Mouse (Mus musculus) forebrain, embryonic 16.5 days (tissue): ENCODE data around the gene Ankmy1. TPM values are rescaled to one million over a fixed set of nuclear protein-coding genes. Genes with fewer than 3 reads are reported as not detected.

Source experiments
- ATAC-seq: fragments of 200-750 bp; cut with Nextera tagmentation; 2 replicates; pipeline ENCODE4 v1.8.0; 2017; ENCODE audit warnings: mild to moderate bottlenecking, moderate library complexity
- H3K27ac ChIP-seq: fragments of 300-500 bp; sonication (generic); 2 replicates; pipeline ENCODE4 v1.5.1; 2014; ENCODE audit warnings: low read length, control low read depth
- H3K27me3 ChIP-seq: fragments of 300-500 bp; sonication (generic); replicated peaks from 2 replicates; pipeline ENCODE4 v1.6.1; 2014; ENCODE audit warnings: low read length; ENCODE audit not compliant: control insufficient read depth, insufficient read depth
- H3K36me3 ChIP-seq: fragments of 300-500 bp; sonication (generic); 2 replicates; pipeline ENCODE4 v1.6.1; 2014; ENCODE audit not compliant: control insufficient read depth, insufficient read depth
- H3K4me1 ChIP-seq: fragments of 300-500 bp; sonication (generic); replicated peaks from 2 replicates; pipeline ENCODE4 v1.6.1; 2014; ENCODE audit warnings: low read length; ENCODE audit not compliant: control insufficient read depth, insufficient read depth
- H3K4me2 ChIP-seq: fragments of 300-500 bp; sonication (generic); 2 replicates; pipeline ENCODE4 v1.6.1; 2014; ENCODE audit warnings: mild to moderate bottlenecking, low read length, control low read depth
- H3K4me3 ChIP-seq: fragments of 300-500 bp; sonication (generic); replicated peaks from 2 replicates; pipeline ENCODE4 v1.5.1; 2014; ENCODE audit warnings: mild to moderate bottlenecking, low read length, control low read depth
- H3K9ac ChIP-seq: fragments of 300-500 bp; sonication (generic); replicated peaks from 2 replicates; pipeline ENCODE4 v1.6.1; 2014; ENCODE audit warnings: low read depth, low read length, control low read depth
- H3K9me3 ChIP-seq: fragments of 300-500 bp; sonication (generic); 2 replicates; pipeline ENCODE4 v1.6.1; 2016; ENCODE audit warnings: low read length; ENCODE audit not compliant: control insufficient read depth
- WGBS: fragments of 180-500 bp; shearing (Covaris S2); extraction: QIAGEN DNeasy Blood & Tissue Kit; methylation state at CpG from one replicate; pipeline ENCODE4 v1.1.7; 2014; 5-methylcytosine and 5-hydroxymethylcytosine counted together
- polyA plus RNA-seq: library from polyadenylated mRNA; unstranded; fragments of >200 nt; fragmentation: Nextera tagmentation; extraction: Ambion mirVana; gene quantifications from 2 replicates; pipeline ENCODE4 v1.2.1, GENCODE M21; 2015

Ankmy1 gene
- polyA plus RNA-seq, 1 experiment from 2014 or later = 1.1 TPM

DNA sequence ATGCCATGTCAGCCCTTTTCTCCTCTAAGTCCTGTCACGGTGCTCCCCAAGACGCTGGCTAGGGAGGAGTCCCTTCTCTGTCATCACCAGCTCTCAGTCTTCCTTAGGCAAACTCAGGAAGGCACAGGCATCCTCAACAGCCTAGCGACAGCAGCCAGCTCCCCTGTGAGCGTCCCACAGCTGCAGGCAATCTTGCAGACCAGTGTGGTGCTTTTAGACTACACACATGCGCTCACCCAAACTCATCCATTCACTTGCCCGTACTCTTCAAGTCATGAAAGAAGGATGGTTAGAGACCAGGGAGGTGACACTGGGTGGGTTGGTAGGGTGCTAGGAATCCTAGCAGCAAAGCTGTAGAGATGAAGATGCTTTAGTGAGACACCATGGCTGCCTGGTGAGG, 41.2 kb downstream of the Ankmy1 start:
- Histone ChIP-seq H3K4me3 (no peak overlapping the region), H3K4me1 (peaks cover 3% of the 10 kb centered on the region), H3K27ac (no peak overlapping the region), H3K27me3 (no peaks in the 10 kb centered on the region), H3K9ac (no peak overlapping the region), H3K4me2 (no peak overlapping the region), H3K36me3 (peaks cover 29% of the 10 kb centered on the region), H3K9me3 (no peaks in the 10 kb centered on the region)
- peak; percentile 10; the same call in 1 of the 2 replicates for ATAC-seq
- WGBS = 72% methylated on average over 6 of the region's 6 CpGs

GRCm38 (mm10) chr1:92852450-92852849, 50.3 kb downstream of the Ankmy1 start:
- Histone ChIP-seq H3K4me2 (no peak overlapping the region), H3K36me3 (peaks cover 33% of the 10 kb centered on the region), H3K27me3 (no peaks in the 10 kb centered on the region), H3K4me3 (no peak overlapping the region), H3K27ac (no peak overlapping the region), H3K4me1 (peaks cover 37% of the 10 kb centered on the region), H3K9ac (no peak overlapping the region), H3K9me3 (no peaks in the 10 kb centered on the region)
- WGBS = 77% methylated on average over 2 of the region's 2 CpGs
- ATAC-seq = no peak

- ATAC-seq = no peak
- 54% methylated on average over 13 of the region's 13 CpGs for WGBS
Measured at GRCm38 (mm10) chr1:92849938-92850574, 52.6 kb downstream of the Ankmy1 start.

DNA sequence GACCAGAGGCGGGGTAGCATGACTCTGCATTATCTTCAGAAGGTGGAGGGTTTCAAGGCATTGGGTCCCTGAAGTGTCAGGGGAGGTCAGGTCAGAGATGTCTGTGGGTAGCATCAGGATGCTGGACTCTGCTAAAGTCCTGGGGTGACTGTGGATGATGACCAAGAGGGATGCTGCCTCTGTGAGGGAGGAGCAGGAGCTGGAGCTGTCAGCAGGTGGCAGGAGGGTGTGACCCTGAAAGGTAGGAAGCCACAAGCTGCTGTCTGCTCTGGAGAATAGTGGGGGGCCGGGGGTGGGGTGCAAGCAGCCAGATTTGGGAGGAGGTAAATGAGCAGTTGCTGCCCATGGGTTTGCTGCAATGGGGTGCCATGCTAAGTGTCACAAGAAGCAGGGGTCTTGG, 53.2 kb downstream of the Ankmy1 start:
- Histone ChIP-seq H3K27ac (peak overlapping the region; percentile 92), H3K36me3 (peaks cover 7% of the 10 kb centered on the region), H3K4me1 (peaks cover 54% of the 10 kb centered on the region), H3K4me3 (peak overlapping the region; percentile 62), H3K27me3 (no peaks in the 10 kb centered on the region), H3K9me3 (no peaks in the 10 kb centered on the region), H3K9ac (peak overlapping the region; percentile 79), H3K4me2 (peak overlapping the region; percentile 58)
- 61% methylated on average over 2 of the region's 2 CpGs for WGBS
- ATAC-seq = no peak

More at GRCm38 (mm10) chr1:92849938-92850574, 52.6 kb downstream of the Ankmy1 start:
- H3K9me3 ChIP-seq = no peaks in the 10 kb centered on the region
- peak overlapping the region; percentile 62 for H3K4me3 ChIP-seq
- peak overlapping the region; percentile 92 for H3K27ac ChIP-seq
- peak overlapping the region; percentile 58 for H3K4me2 ChIP-seq
- peak overlapping the region; percentile 79 for H3K9ac ChIP-seq
- peaks cover 51% of the 10 kb centered on the region for H3K4me1 ChIP-seq
- peaks cover 12% of the 10 kb centered on the region for H3K36me3 ChIP-seq
- H3K27me3 ChIP-seq = no peaks in the 10 kb centered on the region

DNA sequence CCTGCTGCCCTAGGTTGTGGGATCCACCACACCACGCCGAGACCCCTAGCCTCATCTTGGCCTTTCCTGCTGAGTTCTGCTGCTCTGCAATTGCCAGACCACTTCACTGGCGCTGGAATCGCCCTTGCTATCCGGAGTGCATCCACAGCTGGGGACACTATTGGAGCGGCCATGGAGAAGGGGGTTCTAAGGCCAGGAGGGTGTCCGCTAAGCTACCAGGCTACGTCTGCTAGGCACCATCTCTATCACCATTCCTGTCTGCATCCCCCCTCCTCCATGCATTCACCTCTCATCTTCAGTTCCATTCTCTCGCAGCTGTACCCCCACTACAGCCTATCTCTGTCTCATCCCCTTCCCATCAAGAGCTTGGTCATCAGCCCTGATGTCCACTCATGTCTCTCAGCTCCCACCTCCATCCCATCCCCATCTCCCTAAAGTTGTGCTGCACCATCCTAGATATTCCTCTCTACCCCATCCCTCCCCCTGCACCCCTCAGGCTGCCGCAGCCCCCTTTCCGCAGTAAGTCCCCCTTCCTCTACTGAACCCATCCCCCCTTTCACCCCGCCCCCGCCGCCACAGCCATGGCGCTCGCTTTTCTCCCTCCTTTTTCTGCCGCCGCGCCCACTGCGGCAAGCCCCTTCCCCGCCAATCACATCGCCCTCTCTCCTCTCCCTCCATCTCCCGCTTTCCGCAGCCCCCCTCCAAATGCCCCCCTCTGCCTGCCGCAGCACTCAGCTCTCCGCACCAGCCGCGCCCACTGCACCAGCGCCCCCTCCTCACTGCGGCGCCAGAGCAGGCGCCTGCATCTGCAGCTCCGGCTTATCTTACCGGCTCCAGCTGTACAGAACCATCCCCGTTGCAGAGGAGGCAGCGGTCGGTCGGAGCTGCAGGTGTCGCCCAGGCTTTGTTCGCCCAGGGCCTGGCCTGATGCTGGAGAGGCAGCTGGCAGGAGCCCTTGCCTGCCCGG, 54.5 kb downstream of the Ankmy1 start:
- Histone ChIP-seq H3K4me1 (peaks cover 64% of the 10 kb centered on the region), H3K9me3 (no peaks in the 10 kb centered on the region), H3K36me3 (no peaks in the 10 kb centered on the region), H3K4me3 (peak overlapping the region; percentile 62), H3K27ac (peak overlapping the region; percentile 92), H3K4me2 (peak overlapping the region; percentile 58), H3K27me3 (no peaks in the 10 kb centered on the region), H3K9ac (peak overlapping the region; percentile 79)
- peak; percentile 89 for ATAC-seq
- WGBS = 4% methylated on average over 41 of the region's 41 CpGs

DNA sequence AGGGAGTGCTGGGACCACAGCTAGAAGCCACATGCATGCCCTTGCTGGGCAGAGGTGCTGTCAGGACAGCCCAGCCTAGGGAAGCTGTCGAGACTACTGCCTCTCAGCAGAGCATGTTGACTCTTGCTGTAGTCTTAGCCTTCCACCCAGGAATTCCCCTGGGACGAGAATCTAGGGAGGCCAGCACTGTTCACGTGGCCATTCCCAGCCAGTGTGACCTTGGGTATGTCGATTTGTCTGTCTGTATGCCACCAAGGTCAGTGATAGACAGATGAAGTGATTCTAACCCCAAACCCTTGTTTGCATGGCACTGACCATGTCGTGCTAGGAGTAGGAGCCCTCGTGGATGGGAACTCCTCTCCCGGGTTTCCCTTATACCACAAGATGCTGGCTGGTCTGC, 56.8 kb downstream of the Ankmy1 start:
- H3K9ac ChIP-seq = no peak overlapping the region
- 81% methylated on average over 7 of the region's 7 CpGs for WGBS

GRCm38 (mm10) chr1:92841427-92841826, 61.3 kb downstream of the Ankmy1 start:
- Histone ChIP-seq H3K4me1 (peaks cover 51% of the 10 kb centered on the region), H3K4me2 (no peak overlapping the region), H3K9me3 (no peaks in the 10 kb centered on the region), H3K9ac (no peak overlapping the region), H3K27ac (no peak overlapping the region), H3K36me3 (no peaks in the 10 kb centered on the region), H3K4me3 (no peak overlapping the region), H3K27me3 (no peaks in the 10 kb centered on the region)
- 63% methylated on average over 3 of the region's 3 CpGs for WGBS
- no peak for ATAC-seq

More for the DNA sequence above, 56.8 kb downstream of the Ankmy1 start:
- no peaks in the 10 kb centered on the region for H3K9me3 ChIP-seq
- H3K27ac ChIP-seq = 0 out of 2 replicates have a peak overlapping the region, but pooled peaks have one; percentile 5
- ATAC-seq = no peak
- H3K27me3 ChIP-seq = no peaks in the 10 kb centered on the region
- no peak overlapping the region for H3K4me3 ChIP-seq
- H3K4me1 ChIP-seq = peaks cover 62% of the 10 kb centered on the region
- no peak overlapping the region for H3K4me2 ChIP-seq
- no peaks in the 10 kb centered on the region for H3K36me3 ChIP-seq

- Histone ChIP-seq H3K9me3 (no peaks in the 10 kb centered on the region), H3K36me3 (no peaks in the 10 kb centered on the region), H3K27ac (no peak overlapping the region), H3K4me2 (no peak overlapping the region), H3K4me1 (peaks cover 51% of the 10 kb centered on the region), H3K9ac (no peak overlapping the region), H3K27me3 (no peaks in the 10 kb centered on the region), H3K4me3 (no peak overlapping the region)
- 78% methylated on average over 8 of the region's 8 CpGs for WGBS
- ATAC-seq = no peak
Measured at GRCm38 (mm10) chr1:92840231-92840890, 62.3 kb downstream of the Ankmy1 start.

GRCm38 (mm10) chr1:92839211-92839610, 63.5 kb downstream of the Ankmy1 start:
- Histone ChIP-seq H3K9ac (no peak overlapping the region), H3K4me3 (no peak overlapping the region), H3K9me3 (no peaks in the 10 kb centered on the region), H3K4me2 (no peak overlapping the region), H3K36me3 (no peaks in the 10 kb centered on the region), H3K4me1 (peaks cover 56% of the 10 kb centered on the region), H3K27ac (no peak overlapping the region), H3K27me3 (no peaks in the 10 kb centered on the region)
- 65% methylated on average over 7 of the region's 7 CpGs for WGBS
- no peak for ATAC-seq
